Mouse (Mus musculus): ENCODE results near the gene Gm28557.
"Not testable (repeated sequence)": the region's sequence is repeated elsewhere in the genome, so short reads cannot be mapped to it uniquely, and the experiment has no call there.

Gene Gm28557

GRCm38 (mm10) chr13:67108194-67108820 lies at the start of gene Gm28557:
TSS of gene Gm28557 (minus strand) at chr13:67108604.
- peak; percentile 84 to 95 for DNase-seq

- DNase-seq: peak; percentile 85 to 89
Measured at GRCm38 (mm10) chr13:67128038-67128721, 19.8 kb upstream of the Gm28557 start.

- DNase-seq: not testable (repeated sequence)
Measured at GRCm38 (mm10) chr13:67127507-67127906, 19.1 kb upstream of the Gm28557 start.

GRCm38 (mm10) chr13:67124460-67124859 lies 16.1 kb upstream of the Gm28557 start:
- no peak for DNase-seq

- not testable (repeated sequence) for DNase-seq
Measured at GRCm38 (mm10) chr13:67121360-67121759, 13.0 kb upstream of the Gm28557 start, which contains the start of gene Zfp759. TSS of gene Zfp759 (plus strand) at chr13:67121660.

GRCm38 (mm10) chr13:67116163-67116562 lies 7.8 kb upstream of the Gm28557 start, which contains the start of gene Rslcan18:
TSS of gene Rslcan18 (minus strand) at chr13:67116263.
- not testable (repeated sequence) for DNase-seq

GRCm38 (mm10) chr13:67113287-67113686 lies 4.9 kb upstream of the Gm28557 start:
- DNase-seq: no peak

GRCm38 (mm10) chr13:67112096-67112495 lies 3.7 kb upstream of the Gm28557 start:
- DNase-seq: no peak

GRCm38 (mm10) chr13:67108821-67109206 lies 410 bp upstream of the Gm28557 start:
- no peak for DNase-seq

- DNase-seq: no peak
Measured at GRCm38 (mm10) chr13:67107681-67108080, 723 bp downstream of the Gm28557 start.

GRCm38 (mm10) chr13:67097876-67098275 lies 10.5 kb downstream of the Gm28557 start, which contains the start of gene Zfp708:
TSS of gene Zfp708 (minus strand) at chr13:67097976.
- DNase-seq: no peak

GRCm38 (mm10) chr13:67090154-67090553 lies 18.2 kb downstream of the Gm28557 start:
- DNase-seq: no peak

- no peak for DNase-seq
Measured at GRCm38 (mm10) chr13:67081946-67082345, 26.5 kb downstream of the Gm28557 start.

- DNase-seq: peak; percentile 66 to 70
Measured at GRCm38 (mm10) chr13:67081142-67081713, 27.2 kb downstream of the Gm28557 start.

GRCm38 (mm10) chr13:67077244-67077643 lies 31.2 kb downstream of the Gm28557 start:
- no peak for DNase-seq

- no peak for DNase-seq
Measured at GRCm38 (mm10) chr13:67072786-67073185, 35.6 kb downstream of the Gm28557 start.

GRCm38 (mm10) chr13:67065386-67065785 lies 43.0 kb downstream of the Gm28557 start:
- no peak for DNase-seq

- no peak for DNase-seq
Measured at GRCm38 (mm10) chr13:67062427-67062826, 46.0 kb downstream of the Gm28557 start.

GRCm38 (mm10) chr13:67060786-67061358 lies 47.5 kb downstream of the Gm28557 start, which contains the start of gene Zfp712:
TSS of gene Zfp712 (minus strand) at chr13:67061170.
- peak; percentile 88 to 94 for DNase-seq

GRCm38 (mm10) chr13:67060161-67060785 lies 48.1 kb downstream of the Gm28557 start:
- DNase-seq: no peak
